Mouse (Mus musculus) urinary bladder, postnatal 25 days (tissue): ENCODE measurements around the gene Rac3.
"Not testable (repeated sequence)": the region's sequence is repeated elsewhere in the genome, so short reads cannot be mapped to it uniquely, and the experiment has no call there.

Experiments
- DNase-seq: peaks from one replicate; pipeline ENCODE4 v3.0.0; 2022; ENCODE audit warnings: low spot score

The Rac3 gene

DNA sequence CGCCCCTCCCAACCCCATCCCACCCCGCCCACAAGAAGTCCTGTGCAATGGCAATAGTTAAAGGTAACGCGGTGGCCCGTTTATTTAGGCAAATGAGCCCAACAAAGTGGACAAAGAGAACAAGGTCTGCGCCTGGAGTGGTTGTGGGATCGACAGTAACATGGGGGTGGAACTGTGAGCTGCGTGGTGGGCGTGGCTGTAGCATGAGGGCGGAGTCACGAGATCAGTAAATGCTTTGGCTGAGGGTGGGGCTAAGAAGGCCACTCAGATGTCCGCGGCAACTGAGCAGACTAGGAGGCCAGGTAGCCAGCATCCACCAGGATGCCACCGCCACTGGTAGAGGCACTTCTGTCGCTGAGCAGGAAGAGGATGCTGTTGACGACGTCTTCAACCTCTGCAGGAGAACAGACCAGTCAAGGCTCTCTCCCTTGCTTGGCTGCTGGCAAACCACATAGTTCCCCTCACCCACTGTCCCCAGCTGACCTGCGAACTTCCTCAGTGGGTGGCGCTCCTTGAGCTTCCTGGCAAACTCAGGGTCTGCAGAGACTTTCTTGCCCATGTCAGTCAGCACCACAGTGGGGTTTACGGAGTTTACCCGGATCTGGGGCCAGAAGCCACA, 8.3 kb downstream of the Rac3 start:
- DNase-seq, result not testable (repeated sequence)

- DNase-seq, result no peak
Observed at GRCm38 (mm10) chr11:120730331-120730870, 9.1 kb downstream of the Rac3 start.

DNA sequence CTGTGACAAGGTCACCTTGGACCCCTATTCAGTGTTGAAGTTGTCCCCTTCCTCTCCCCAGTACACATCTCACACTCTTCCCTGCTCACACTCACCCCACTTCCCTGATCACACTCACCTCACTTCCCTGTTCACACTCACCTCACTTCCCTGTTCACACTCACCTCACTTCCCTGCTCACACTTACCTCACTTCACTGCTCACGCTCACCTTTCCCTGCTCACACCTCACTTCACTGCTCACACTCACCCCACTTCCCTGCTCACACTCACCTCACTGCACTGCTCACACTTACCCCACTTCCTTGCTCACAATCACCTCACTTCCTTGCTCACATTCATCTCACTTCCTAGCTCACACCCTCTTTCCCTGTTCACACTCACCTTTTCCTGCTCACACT, 10.1 kb downstream of the Rac3 start:
- DNase-seq, result no peak

DNA sequence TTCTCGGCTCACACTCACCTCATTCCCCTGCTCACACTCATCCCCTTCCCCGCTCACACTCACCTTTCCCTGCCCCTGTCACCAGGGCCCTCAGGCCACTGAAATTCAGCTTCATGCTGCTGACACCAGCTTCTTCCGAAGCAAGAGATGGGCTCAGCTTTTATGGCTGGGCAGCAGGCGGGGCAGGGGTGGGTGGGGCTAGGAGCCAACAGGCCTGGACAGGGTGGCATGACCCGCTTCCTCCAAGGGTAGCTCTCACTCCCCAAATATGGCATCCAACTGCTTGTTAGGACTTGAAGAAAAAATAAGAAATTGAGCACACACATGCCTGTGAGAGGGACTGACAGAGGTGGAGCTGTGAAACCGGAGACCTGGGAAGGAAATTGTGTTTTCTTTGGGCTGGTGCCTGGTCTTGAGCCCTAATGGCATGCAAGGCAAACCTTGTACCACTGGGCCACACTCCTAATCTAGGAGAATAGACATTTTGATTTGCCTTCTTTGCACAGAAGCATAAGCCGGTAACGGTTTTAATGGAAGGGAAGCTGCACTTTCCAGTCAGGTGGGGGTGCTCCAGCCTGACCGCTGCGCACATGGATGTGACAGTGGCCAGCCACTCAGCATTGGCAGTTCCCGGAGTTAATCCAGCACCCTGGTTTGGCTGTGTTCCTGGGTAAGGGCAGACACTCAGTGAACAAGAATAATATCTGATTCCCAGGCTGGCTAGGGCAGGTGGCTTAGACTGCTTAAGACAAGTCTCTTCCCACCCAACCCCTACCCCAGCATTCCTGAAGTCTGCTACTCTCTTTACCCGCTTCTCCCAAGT, 10.8 kb downstream of the Rac3 start, which contains the start of gene Cbr2:
Gene Cbr2 (minus strand): TSS at position 257 of the 823 bp plus-strand sequence.
- no peak for DNase-seq

GRCm38 (mm10) chr11:120733521-120733920, 12.3 kb downstream of the Rac3 start:
- DNase-seq, result peak; percentile 61

- DNase-seq, result no peak
Observed at GRCm38 (mm10) chr11:120736424-120736823, 15.2 kb downstream of the Rac3 start.

GRCm38 (mm10) chr11:120740981-120741380, 19.7 kb downstream of the Rac3 start:
- no peak for DNase-seq

GRCm38 (mm10) chr11:120744121-120744701, 22.9 kb downstream of the Rac3 start:
- DNase-seq, result peak; percentile 5

GRCm38 (mm10) chr11:120747974-120748373, 26.7 kb downstream of the Rac3 start:
- no peak for DNase-seq

GRCm38 (mm10) chr11:120749430-120749829, 28.2 kb downstream of the Rac3 start:
- DNase-seq, result no peak

DNA sequence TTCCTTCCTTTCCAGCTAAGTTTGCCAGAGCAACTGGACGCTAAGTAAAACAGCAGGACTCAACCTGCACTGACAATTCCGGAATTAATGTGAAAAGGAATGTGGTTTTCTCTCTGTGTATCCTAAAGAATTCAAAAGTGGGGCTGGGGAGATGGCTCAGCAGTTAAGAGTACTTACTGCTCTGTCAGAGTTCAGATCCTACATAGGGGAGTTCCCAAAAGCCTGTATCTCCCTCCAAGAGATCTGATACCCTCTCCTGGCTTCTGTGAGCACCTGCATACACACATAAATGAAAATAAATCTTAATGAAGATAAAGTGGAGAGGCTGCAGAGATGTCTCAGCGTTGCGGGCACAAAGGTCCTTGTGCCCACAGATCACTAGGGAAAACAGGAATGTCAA, 30.3 kb downstream of the Rac3 start:
- DNase-seq, result no peak

- no peak for DNase-seq
Observed at GRCm38 (mm10) chr11:120760236-120760635, 39.0 kb downstream of the Rac3 start.

DNA sequence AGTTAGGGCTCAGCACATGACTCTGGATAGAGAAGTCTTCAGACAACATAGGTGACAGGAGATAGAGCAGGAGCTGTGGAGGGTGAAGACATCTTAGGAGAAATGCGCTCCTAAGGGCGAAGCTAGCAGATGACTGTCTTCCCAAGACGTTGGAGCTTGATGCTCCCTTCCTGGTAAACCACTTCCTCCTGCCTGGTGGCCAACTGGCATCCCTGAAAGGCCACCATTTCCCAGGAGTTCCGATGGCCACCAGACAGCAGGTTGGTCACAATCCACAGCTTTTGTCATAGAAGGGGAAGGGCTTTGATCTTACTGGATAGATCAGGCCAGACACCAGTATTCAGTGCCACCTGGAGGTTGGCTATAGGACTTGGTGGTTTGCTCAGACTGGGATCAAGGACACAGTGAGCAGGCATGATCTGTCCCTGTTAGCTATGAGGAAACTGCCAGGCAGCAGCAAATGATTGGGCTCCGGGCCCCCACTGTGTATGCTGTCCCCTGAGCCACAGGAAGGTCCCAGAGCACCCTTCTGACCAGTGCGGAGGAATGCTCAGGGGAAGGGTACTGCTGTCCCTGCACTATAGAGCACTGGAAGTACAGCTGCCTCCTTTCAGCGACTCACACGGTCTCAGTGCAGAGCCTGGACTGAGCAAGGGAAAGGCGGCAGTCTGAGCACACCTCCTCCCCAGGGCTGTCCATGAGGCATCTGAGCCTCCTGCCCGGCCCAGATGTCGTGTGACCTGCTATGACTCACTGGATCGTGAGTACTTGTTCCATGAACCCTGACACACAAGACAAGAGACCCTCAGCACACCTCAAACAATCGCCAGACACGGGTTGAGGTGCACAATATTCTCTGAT, 40.8 kb downstream of the Rac3 start:
- no peak for DNase-seq

GRCm38 (mm10) chr11:120762672-120763041, 41.4 kb downstream of the Rac3 start, which contains the start of gene Hmga1b:
Hmga1b (plus strand) TSS chr11:120762794.
- not testable (repeated sequence) for DNase-seq

DNA sequence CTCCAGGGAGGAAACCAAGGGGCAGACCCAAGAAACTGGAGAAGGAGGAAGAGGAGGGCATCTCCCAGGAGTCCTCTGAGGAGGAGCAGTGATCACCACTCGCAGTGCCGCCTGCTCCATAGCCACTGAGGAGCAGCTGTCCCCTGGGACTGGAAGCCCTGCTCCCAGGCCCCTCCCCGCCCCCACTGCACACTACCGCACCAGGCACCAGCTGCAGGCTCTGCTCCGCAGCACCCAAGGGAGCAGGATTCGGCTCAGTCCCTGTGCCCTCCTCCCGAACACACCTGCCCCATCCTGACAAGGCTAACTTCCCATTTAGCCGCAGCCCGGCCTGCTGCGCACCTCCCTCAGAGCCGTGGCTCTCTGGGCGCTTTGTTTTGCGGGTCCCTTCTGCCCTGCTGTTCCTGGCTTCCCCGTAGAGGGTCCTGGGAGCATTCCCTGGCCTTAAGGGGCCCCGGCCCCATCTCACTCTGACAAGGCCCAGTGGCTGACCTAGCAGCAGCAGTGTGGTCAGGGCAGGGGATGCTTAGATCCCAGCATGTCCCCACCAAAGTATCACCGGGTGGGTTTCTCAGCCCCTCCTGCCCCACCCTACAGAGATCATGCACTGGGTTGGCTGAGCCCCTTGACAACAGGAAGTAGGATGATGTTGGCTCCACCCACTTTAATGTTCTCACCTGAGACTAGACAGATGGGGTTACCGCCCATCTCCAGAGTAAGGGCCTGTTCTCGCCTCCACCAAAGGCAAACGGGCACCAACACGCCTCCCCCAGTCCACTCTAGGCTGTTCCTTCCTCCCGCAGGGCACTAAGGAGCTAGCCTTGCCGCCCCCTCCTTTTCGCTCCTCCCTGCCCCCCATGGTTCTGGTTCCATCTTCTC, 42.1 kb downstream of the Rac3 start:
- DNase-seq, result not testable (repeated sequence)

- DNase-seq, result not testable (repeated sequence)
Observed at GRCm38 (mm10) chr11:120767023-120767422, 45.8 kb downstream of the Rac3 start.

DNA sequence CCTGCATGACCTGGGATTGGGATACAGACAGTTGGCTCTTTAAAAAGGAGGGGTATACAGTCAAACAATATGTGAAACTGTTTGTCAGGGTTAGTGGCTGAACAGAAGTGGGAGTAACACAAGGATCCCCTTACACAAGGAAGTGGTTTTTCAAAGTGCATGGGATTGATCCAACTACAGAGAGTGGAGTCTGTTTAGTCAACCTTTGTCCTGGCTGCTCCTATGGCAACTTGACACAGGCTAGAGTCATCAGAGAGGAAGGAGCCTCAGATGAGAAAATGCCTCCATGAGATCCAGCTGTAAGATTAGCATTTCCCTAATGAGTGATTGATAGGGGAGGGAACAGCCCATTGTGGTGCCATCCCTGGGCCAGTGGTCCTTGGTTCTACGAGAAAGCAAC, 46.9 kb downstream of the Rac3 start:
- no peak for DNase-seq

- no peak for DNase-seq
Observed at GRCm38 (mm10) chr11:120772749-120773148, 51.5 kb downstream of the Rac3 start.
